Mouse (Mus musculus): ENCODE data around the gene Foxj3. TPM values are rescaled to one million over a fixed set of nuclear protein-coding genes. Genes with fewer than 3 reads are reported as not detected.
"Not testable (repeated sequence)": the region's sequence is repeated elsewhere in the genome, so short reads cannot be mapped to it uniquely, and the experiment has no call there.

Gene Foxj3
- polyA plus RNA-seq, 1 experiment from 2014 or later = 39.0 TPM

GRCm38 (mm10) chr4:119592479-119592878 is 55.7 kb downstream of the Foxj3 start:
- no peaks in the 10 kb centered on the region for H3K9me3 ChIP-seq (ENCODE audit: control insufficient read depth, low read length)
- 62% methylated on average over 3 of the region's 3 CpGs for WGBS

GRCm38 (mm10) chr4:119594331-119594730 is 57.5 kb downstream of the Foxj3 start:
- H3K4me3 ChIP-seq (replicated peaks; ENCODE audit: low read length) = no peak overlapping the region
- H3K27me3 ChIP-seq (replicated peaks; ENCODE audit: control insufficient read depth, insufficient read depth, low read length) = no peaks in the 10 kb centered on the region
- H3K4me1 ChIP-seq (replicated peaks; ENCODE audit: control insufficient read depth, insufficient read depth, low read length) = no peaks in the 10 kb centered on the region
- 97% methylated on average over 14 of the region's 14 CpGs for WGBS
- no peaks in the 10 kb centered on the region for H3K9me3 ChIP-seq (ENCODE audit: control insufficient read depth, low read length)
- H3K4me2 ChIP-seq (ENCODE audit: low read length) = no peak overlapping the region
- no peak overlapping the region for H3K27ac ChIP-seq (ENCODE audit: low read length)
- no peak overlapping the region for H3K9ac ChIP-seq (replicated peaks; ENCODE audit: low read depth, low read length)
- no peaks in the 10 kb centered on the region for H3K36me3 ChIP-seq (ENCODE audit: control insufficient read depth, insufficient read depth)
- ATAC-seq = no peak

More at GRCm38 (mm10) chr4:119592479-119592878, 55.7 kb downstream of the Foxj3 start:
- Histone ChIP-seq H3K27me3 (replicated peaks; ENCODE audit: control insufficient read depth, insufficient read depth, low read length) (no peaks in the 10 kb centered on the region), H3K4me3 (replicated peaks; ENCODE audit: low read length) (no peak overlapping the region), H3K4me2 (ENCODE audit: low read length) (no peak overlapping the region), H3K9ac (replicated peaks; ENCODE audit: low read depth, low read length) (no peak overlapping the region), H3K4me1 (replicated peaks; ENCODE audit: control insufficient read depth, insufficient read depth, low read length) (no peaks in the 10 kb centered on the region), H3K27ac (ENCODE audit: low read length) (no peak overlapping the region), H3K36me3 (ENCODE audit: control insufficient read depth, insufficient read depth) (no peaks in the 10 kb centered on the region)
- ATAC-seq = no peak

- Histone ChIP-seq H3K9ac (replicated peaks; ENCODE audit: low read depth, low read length) (no peak overlapping the region), H3K4me2 (ENCODE audit: low read length) (no peak overlapping the region), H3K4me1 (replicated peaks; ENCODE audit: control insufficient read depth, insufficient read depth, low read length) (no peaks in the 10 kb centered on the region), H3K36me3 (ENCODE audit: control insufficient read depth, insufficient read depth) (no peaks in the 10 kb centered on the region), H3K27ac (ENCODE audit: low read length) (no peak overlapping the region), H3K4me3 (replicated peaks; ENCODE audit: low read length) (no peak overlapping the region), H3K27me3 (replicated peaks; ENCODE audit: control insufficient read depth, insufficient read depth, low read length) (no peaks in the 10 kb centered on the region), H3K9me3 (ENCODE audit: control insufficient read depth, low read length) (no peaks in the 10 kb centered on the region)
- ATAC-seq = no peak
- 84% methylated on average over 1 of the region's 1 CpGs for WGBS
Observed at GRCm38 (mm10) chr4:119599605-119600004, 62.8 kb downstream of the Foxj3 start.

DNA sequence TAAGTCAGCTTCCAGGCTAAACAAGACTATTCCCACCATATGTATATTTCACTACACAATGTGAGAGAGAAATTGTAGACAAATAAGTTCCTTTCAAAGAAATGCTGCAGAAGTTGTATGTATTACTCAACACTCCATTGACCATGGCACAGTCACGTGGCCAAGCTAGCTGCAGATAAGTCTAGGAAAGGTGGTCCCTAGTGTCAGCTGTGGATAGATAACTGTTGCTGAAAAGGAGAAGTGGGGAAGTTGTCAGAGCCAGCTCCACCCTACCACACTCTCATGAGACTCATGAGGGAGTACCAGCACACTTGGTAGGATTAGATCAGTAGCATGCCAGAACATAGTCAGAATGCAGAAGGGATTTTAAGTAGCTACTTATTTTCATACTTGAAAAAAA is 72.7 kb downstream of the Foxj3 start:
- peaks cover 8% of the 10 kb centered on the region; the same call in 1 of the 2 replicates for H3K4me1 ChIP-seq (replicated peaks; ENCODE audit: control insufficient read depth, insufficient read depth, low read length)
- no peak overlapping the region for H3K27ac ChIP-seq (ENCODE audit: low read length)
- no peak overlapping the region for H3K4me3 ChIP-seq (replicated peaks; ENCODE audit: low read length)
- H3K9me3 ChIP-seq (ENCODE audit: control insufficient read depth, low read length) = no peaks in the 10 kb centered on the region
- no peak for ATAC-seq
- no peak overlapping the region for H3K4me2 ChIP-seq (ENCODE audit: low read length)
- no peaks in the 10 kb centered on the region for H3K36me3 ChIP-seq (ENCODE audit: control insufficient read depth, insufficient read depth)
- H3K27me3 ChIP-seq (replicated peaks; ENCODE audit: control insufficient read depth, insufficient read depth, low read length) = no peaks in the 10 kb centered on the region
- no peak overlapping the region for H3K9ac ChIP-seq (replicated peaks; ENCODE audit: low read depth, low read length)
- WGBS = 93% methylated on average over 1 of the region's 1 CpGs

DNA sequence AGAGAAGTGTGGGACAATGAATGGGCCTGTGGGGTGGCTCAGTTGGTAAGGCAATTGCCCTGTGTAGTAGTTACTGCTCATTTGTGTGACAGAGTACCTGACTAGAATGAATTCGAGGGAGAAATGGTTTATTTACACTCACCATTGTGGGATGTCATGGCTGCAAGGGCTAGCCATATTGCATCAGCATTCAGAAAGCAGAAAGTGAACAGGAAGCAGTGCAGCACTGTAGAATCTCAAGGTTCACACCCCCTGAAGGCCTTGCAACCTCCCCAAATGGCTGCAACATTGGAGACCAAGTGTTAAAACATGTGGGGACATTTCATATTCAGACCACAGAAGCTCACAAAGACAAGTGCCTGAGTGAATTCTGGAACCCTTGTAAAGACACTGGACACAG is 77.3 kb downstream of the Foxj3 start:
- Histone ChIP-seq H3K27me3 (replicated peaks; ENCODE audit: control insufficient read depth, insufficient read depth, low read length) (no peaks in the 10 kb centered on the region), H3K4me1 (replicated peaks; ENCODE audit: control insufficient read depth, insufficient read depth, low read length) (peaks cover 8% of the 10 kb centered on the region; the same call in 1 of the 2 replicates), H3K4me2 (ENCODE audit: low read length) (no peak overlapping the region), H3K4me3 (replicated peaks; ENCODE audit: low read length) (no peak overlapping the region), H3K9me3 (ENCODE audit: control insufficient read depth, low read length) (no peaks in the 10 kb centered on the region), H3K36me3 (ENCODE audit: control insufficient read depth, insufficient read depth) (0 out of 2 replicates have a peak, but pooled peaks cover 2% of the 10 kb centered on the region), H3K9ac (replicated peaks; ENCODE audit: low read depth, low read length) (no peak overlapping the region), H3K27ac (ENCODE audit: low read length) (no peak overlapping the region)
- 4% methylated on average over 1 of the region's 1 CpGs for WGBS
- ATAC-seq = no peak

- ATAC-seq = no peak
- 80% methylated on average over 4 of the region's 4 CpGs for WGBS
- Histone ChIP-seq H3K27me3 (replicated peaks; ENCODE audit: control insufficient read depth, insufficient read depth, low read length) (no peaks in the 10 kb centered on the region), H3K27ac (ENCODE audit: low read length) (no peak overlapping the region), H3K36me3 (ENCODE audit: control insufficient read depth, insufficient read depth) (peaks cover 5% of the 10 kb centered on the region), H3K9me3 (ENCODE audit: control insufficient read depth, low read length) (no peaks in the 10 kb centered on the region), H3K4me3 (replicated peaks; ENCODE audit: low read length) (no peak overlapping the region), H3K4me1 (replicated peaks; ENCODE audit: control insufficient read depth, insufficient read depth, low read length) (peaks cover 8% of the 10 kb centered on the region; the same call in 1 of the 2 replicates), H3K9ac (replicated peaks; ENCODE audit: low read depth, low read length) (no peak overlapping the region), H3K4me2 (ENCODE audit: low read length) (no peak overlapping the region)
Observed at GRCm38 (mm10) chr4:119614724-119615123, 77.9 kb downstream of the Foxj3 start.

DNA sequence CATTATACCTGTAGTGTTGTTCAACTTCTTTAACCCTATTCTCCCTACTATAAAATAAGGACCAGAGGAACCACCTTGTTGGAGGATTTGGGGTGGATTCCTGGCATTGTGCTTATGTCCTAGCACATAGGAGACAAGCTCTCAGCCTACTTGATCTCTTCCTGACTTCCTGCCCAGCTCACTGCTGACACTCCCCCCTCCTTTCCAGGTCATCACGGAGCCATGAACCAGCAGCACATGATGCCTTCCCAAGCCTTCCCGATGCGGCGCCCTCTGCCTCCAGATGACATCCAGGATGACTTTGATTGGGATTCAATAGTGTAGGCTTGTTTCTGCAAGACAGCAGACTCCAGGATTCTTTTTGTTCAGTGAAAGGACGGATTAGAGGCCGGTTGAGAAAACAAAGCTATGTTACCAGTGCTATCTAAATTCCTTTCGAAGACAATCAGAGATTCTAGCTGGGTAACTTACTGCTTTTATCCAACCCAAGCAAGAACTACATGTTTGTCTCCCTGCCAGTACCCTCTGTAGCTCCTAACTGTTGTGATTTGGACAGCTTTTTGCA is 89.4 kb downstream of the Foxj3 start:
- Histone ChIP-seq H3K27me3 (replicated peaks; ENCODE audit: control insufficient read depth, insufficient read depth, low read length) (no peaks in the 10 kb centered on the region), H3K4me1 (replicated peaks; ENCODE audit: control insufficient read depth, insufficient read depth, low read length) (peaks cover 7% of the 10 kb centered on the region), H3K9ac (replicated peaks; ENCODE audit: low read depth, low read length) (0 out of 2 replicates have a peak overlapping the region, but pooled peaks have one; percentile 15), H3K36me3 (ENCODE audit: control insufficient read depth, insufficient read depth) (peaks cover 9% of the 10 kb centered on the region), H3K9me3 (ENCODE audit: control insufficient read depth, low read length) (no peaks in the 10 kb centered on the region), H3K4me3 (replicated peaks; ENCODE audit: low read length) (no peak overlapping the region), H3K27ac (ENCODE audit: low read length) (no peak overlapping the region), H3K4me2 (ENCODE audit: low read length) (no peak overlapping the region)
- WGBS = 29% methylated on average over 7 of the region's 7 CpGs
- ATAC-seq = no peak

DNA sequence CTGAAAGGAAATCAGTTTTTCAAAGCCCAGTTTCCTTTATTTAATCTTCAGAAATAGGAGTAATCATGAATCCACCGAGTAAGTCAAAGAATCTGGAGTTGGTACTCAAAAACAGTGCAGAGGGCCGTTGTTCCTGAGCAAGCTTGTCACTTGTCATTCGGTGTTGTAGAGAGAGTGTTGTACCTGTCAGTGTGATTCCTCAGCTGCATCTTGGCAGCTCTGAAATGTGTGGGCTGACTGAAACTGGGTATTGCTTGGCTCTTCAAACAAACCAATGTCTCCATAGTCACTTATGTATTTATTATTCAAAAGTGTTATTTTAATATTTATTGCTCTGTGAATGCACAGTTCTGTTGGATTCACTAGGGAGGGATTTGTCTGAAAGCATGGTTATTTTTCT is 90.1 kb downstream of the Foxj3 start:
- no peak overlapping the region for H3K9ac ChIP-seq (replicated peaks; ENCODE audit: low read depth, low read length)
- H3K36me3 ChIP-seq (ENCODE audit: control insufficient read depth, insufficient read depth) = peaks cover 9% of the 10 kb centered on the region
- H3K4me2 ChIP-seq (ENCODE audit: low read length) = no peak overlapping the region
- no peak for ATAC-seq
- WGBS = 49% methylated on average over 3 of the region's 3 CpGs
- peaks cover 9% of the 10 kb centered on the region for H3K4me1 ChIP-seq (replicated peaks; ENCODE audit: control insufficient read depth, insufficient read depth, low read length)
- H3K9me3 ChIP-seq (ENCODE audit: control insufficient read depth, low read length) = no peaks in the 10 kb centered on the region
- H3K27me3 ChIP-seq (replicated peaks; ENCODE audit: control insufficient read depth, insufficient read depth, low read length) = no peaks in the 10 kb centered on the region
- no peak overlapping the region; the same call in none of the 2 replicates for H3K27ac ChIP-seq (ENCODE audit: low read length)
- no peak overlapping the region for H3K4me3 ChIP-seq (replicated peaks; ENCODE audit: low read length)

DNA sequence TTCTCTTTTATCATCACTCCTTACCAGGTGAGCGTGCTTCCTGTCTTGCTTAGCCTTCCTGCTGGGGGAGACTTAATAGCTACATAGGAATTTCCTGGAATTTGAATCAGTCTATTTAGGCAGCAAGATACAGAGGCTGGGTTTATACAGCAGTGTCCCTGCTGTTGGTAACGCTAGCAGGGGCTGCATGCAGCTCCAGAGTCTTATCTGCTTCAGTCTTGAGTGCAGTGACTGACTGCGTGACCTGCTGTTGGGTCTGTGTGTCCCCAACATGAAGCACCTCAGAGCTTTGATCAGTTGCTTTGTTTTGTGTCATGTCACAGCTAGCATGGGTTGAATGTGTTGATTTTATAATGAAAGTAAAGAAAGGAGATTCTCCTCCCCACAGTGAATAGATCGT is 90.5 kb downstream of the Foxj3 start:
- 22% methylated on average over 4 of the region's 4 CpGs for WGBS

GRCm38 (mm10) chr4:119628363-119628762 is 91.6 kb downstream of the Foxj3 start:
- H3K4me2 ChIP-seq (ENCODE audit: low read length); H3K27me3 ChIP-seq (replicated peaks; ENCODE audit: control insufficient read depth, insufficient read depth, low read length); H3K4me3 ChIP-seq (replicated peaks; ENCODE audit: low read length); H3K9me3 ChIP-seq (ENCODE audit: control insufficient read depth, low read length); H3K27ac ChIP-seq (ENCODE audit: low read length); H3K9ac ChIP-seq (replicated peaks; ENCODE audit: low read depth, low read length); H3K36me3 ChIP-seq (ENCODE audit: control insufficient read depth, insufficient read depth): not testable (repeated sequence)
- WGBS = 85% methylated on average over 3 of the region's 4 CpGs
- ATAC-seq = 0 out of 2 replicates have a peak, but pooled peaks have one; percentile 34
- H3K4me1 ChIP-seq (replicated peaks; ENCODE audit: control insufficient read depth, insufficient read depth, low read length) = peaks cover 15% of the 10 kb centered on the region

More for the DNA sequence above, 90.5 kb downstream of the Foxj3 start:
- no peak overlapping the region for H3K9ac ChIP-seq (replicated peaks; ENCODE audit: low read depth, low read length)
- H3K4me3 ChIP-seq (replicated peaks; ENCODE audit: low read length) = no peak overlapping the region
- H3K27me3 ChIP-seq (replicated peaks; ENCODE audit: control insufficient read depth, insufficient read depth, low read length) = no peaks in the 10 kb centered on the region
- peaks cover 9% of the 10 kb centered on the region for H3K36me3 ChIP-seq (ENCODE audit: control insufficient read depth, insufficient read depth)
- no peak for ATAC-seq
- no peak overlapping the region; the same call in 1 of the 2 replicates for H3K27ac ChIP-seq (ENCODE audit: low read length)
- no peak overlapping the region for H3K4me2 ChIP-seq (ENCODE audit: low read length)
- no peaks in the 10 kb centered on the region for H3K9me3 ChIP-seq (ENCODE audit: control insufficient read depth, low read length)
- peaks cover 9% of the 10 kb centered on the region for H3K4me1 ChIP-seq (replicated peaks; ENCODE audit: control insufficient read depth, insufficient read depth, low read length)
